Mouse (Mus musculus): ENCODE data around the gene Stx6. TPM values are rescaled to one million over a fixed set of nuclear protein-coding genes. Genes with fewer than 3 reads are reported as not detected.

The Stx6 gene
- total RNA-seq, 2 experiments from 2014 or later = 12.8 to 36.4 TPM

DNA sequence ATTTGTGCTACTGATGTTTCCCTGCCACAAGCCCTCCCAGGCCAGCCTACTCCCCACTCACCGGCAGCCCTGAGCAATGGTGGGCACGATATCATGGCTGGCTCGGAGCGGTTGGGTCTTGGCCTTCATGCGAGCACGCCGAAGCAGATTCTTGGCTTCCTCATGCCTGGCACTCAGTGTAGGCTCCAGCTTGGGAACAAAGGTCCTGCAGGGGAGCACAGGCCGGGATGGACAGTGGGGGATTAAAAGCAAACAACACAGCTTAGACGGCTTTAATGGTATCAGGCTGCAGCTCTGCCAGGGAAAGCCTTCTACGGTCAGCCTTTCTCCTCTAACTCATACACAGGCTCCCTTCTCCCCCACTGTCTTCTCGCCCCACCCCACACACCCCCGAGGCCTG lies 73.9 kb downstream of the Stx6 start:
- ATAC-seq (ENCODE audit: poor library complexity, severe bottlenecking) = no peak

DNA sequence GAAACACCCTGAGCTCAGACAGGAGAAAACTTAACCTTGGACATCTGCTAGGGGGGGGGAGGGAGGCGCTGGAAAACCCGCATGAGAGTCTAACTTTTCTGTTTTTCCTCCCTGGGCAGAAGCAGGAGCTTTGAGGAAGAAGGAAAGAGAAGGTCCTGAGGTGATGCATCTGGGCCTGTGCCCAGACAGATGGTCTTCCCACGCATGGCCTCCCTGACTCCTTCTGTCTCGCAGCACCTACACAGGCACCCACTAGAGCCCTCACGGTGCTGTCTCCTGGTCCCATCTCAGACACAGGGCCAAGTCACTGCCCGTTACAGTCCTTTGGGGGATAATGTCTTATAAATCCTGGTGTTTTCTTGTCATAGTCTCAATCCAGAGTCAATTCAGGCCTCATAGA lies 74.3 kb downstream of the Stx6 start:
- ATAC-seq (ENCODE audit: poor library complexity, severe bottlenecking) = no peak

DNA sequence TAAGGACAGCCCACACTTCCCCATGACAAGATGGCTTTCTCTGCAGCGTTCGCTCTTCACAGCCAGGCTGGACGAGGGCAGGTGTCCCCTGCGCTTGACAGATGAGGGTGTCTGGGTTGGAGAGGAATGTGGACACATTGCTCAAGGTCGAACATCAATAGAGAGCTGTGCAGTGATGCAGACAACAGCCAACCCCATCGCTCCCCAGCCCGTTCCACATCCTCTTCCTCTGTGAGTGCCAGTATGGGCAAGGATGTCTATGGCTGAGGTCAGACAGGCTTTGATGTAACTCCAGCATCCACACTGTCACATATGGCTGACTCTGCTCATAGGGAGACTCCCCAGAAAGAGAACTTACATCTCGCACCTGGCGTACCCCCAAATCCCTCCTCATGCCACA lies 74.9 kb downstream of the Stx6 start:
- ATAC-seq (ENCODE audit: poor library complexity, severe bottlenecking) = no peak

DNA sequence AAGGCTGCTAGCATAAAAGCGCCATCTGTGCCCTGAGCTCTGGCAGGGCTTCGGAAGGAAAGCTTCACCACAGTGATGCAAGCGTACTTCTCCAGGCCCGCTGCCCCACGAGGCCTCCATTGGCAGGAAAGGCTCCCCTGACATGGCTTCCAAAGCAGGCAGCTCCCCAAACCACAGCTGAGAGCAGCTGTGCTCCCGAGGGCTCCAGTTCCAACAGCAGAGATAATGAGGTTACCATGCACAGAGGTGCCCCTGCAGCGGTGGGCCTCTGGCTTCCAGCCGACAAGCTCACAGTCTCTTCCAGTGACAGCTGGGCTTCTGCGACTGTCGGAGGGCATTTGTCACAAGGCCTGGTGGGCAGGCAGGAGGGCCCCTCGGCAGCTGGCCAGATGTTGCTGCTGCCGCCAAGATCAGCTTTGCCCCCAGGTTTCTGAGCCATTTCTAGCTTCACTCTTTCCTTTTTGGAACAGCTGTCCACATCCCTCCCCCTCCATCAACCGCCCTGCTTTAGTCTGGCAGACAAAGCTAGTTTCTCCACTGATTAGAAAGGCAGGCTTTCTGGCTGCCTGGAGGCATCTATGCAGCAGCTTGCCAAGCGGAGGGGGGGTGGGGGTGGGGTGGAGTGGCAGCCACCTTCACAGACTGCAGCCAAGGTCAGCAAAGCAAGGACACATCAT lies 75.6 kb downstream of the Stx6 start:
- peak; percentile 42; the same call in 1 of the 2 replicates for ATAC-seq (ENCODE audit: poor library complexity, severe bottlenecking)

GRCm38 (mm10) chr1:155235641-155236040 lies 77.1 kb downstream of the Stx6 start:
- ATAC-seq (ENCODE audit: poor library complexity, severe bottlenecking) = no peak

DNA sequence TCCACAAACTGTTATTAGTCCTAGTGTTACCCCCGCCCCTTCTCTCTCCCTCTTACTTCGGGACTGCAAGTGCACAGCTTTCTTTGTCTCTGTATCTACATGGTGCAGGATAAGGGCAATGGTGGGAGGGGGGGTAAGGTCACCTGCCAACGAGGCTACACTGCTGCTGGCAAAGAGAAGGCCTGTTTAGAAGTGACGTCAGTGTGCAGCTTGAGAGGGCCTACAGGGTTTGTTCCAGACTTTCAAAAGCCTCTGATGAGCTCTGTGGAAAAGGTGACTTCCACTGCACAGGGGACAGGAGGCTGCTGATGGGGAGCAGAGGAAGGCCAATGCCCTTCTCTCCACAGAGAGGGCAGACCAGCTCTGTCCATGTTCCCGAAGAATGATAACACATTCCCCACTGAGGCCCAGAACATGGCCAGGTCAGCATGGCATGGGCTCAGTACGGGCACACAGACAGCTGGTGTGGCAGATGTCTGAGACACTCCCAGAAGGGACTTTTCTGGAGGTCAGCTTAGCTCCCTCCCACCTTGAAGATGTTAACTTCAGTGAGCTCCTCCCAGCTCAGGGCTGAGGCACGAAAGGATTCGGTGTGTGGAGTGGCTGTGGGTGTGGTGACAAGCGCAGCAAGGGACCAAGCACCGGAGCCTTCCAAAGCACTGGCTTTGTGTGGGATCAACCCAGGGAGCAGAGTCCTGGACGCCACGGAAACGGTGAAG lies 78.0 kb downstream of the Stx6 start:
- ATAC-seq (ENCODE audit: poor library complexity, severe bottlenecking) = no peak

GRCm38 (mm10) chr1:155237390-155237789 lies 78.9 kb downstream of the Stx6 start:
- no peak for ATAC-seq (ENCODE audit: poor library complexity, severe bottlenecking)

GRCm38 (mm10) chr1:155238126-155238525 lies 79.6 kb downstream of the Stx6 start:
- no peak for ATAC-seq (ENCODE audit: poor library complexity, severe bottlenecking)

- ATAC-seq (ENCODE audit: poor library complexity, severe bottlenecking) = no peak
Observed at GRCm38 (mm10) chr1:155239169-155239568, 80.7 kb downstream of the Stx6 start.

DNA sequence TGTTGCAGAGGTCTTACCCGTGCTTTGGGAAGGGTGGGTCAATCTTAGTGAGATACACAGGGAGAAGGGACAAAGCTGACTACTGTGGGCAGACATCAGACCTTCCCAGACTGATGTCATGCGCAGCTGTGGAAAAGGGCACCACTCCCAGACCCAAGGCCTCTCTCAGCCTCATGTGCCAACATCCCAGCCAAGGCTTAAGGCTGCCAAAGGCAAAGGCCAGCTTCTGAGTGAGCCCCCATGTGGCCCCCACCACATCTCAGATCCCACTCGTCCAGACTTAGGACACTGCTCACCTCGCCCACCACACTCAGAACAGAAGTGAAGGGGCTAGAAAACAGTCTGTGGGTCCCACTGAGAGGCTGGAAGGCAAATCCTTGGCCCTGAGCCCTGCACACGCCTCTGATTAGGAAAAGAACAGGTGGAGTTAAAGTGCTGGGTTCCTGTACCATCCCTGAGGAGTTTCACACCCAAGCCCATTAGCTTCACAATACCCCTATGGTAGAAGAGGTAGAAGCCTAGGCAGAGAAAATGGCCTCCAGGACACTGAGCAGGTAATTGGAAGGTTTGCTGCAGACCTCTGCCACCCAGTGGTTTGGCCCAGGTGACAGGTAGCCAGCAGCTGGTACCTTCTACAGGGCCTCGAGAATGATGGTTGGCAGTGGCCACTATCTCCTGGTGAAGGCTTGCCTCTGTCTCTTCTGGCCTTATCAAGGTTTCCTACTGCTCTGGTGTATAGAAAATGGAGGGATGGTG lies 81.6 kb downstream of the Stx6 start:
- no peak for ATAC-seq (ENCODE audit: poor library complexity, severe bottlenecking)

- no peak for ATAC-seq (ENCODE audit: poor library complexity, severe bottlenecking)
Observed at GRCm38 (mm10) chr1:155241701-155242487, 83.4 kb downstream of the Stx6 start.

- ATAC-seq (ENCODE audit: poor library complexity, severe bottlenecking) = no peak
Observed at GRCm38 (mm10) chr1:155242488-155242745, 83.9 kb downstream of the Stx6 start.

DNA sequence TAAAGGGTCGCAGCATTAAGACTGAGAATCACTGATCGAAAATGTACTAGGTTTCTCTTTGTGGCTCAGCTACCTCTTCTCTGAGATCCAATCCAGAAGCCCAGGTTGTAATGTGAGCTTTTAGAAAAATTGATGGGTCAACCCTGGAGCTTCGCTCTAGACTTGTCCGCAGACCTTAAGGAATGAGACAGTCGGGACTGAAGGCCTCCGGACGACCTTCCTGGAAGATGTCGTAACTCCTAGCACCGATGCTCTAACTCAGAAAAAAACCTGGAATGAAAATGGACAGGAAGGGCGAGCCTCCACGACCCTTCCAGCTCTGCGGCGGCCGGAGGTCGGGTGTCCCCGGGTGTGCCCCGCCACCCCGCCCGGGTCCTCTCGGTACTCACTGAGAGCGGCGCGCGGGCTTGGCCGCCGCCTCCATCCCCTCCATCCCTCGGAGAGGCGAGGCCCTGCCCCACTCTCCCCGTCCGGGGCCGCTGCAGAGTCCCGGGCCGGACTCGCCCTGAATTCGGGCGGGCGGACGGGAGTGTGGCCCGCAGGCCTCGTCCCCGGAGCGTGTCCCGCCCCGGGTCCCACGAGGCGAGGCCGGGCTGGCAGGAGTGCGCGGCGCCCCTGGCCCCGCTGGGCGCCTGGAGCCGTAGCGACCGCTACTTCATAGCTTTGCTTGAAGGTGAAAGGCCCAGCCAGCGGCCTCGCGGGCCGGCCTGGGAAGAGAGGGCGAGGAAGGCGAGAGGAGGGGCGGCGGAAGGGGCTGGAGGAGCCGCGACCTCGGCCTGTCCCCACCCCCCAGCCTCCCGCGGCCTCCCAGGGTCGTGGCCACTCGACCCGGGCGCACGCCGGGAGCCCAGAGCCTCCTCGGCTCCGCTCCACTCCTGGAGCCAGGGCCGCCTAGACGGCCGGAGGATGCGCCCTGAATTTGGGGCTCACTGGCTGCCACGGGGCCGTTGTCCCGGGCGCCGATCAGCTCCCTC lies 85.6 kb downstream of the Stx6 start, which contains the start of gene BC034090:
Gene BC034090, minus strand, starts transcription at position 648 of the 974 bp plus-strand sequence.
- peak; percentile 46; the same call in 1 of the 2 replicates for ATAC-seq (ENCODE audit: poor library complexity, severe bottlenecking)

DNA sequence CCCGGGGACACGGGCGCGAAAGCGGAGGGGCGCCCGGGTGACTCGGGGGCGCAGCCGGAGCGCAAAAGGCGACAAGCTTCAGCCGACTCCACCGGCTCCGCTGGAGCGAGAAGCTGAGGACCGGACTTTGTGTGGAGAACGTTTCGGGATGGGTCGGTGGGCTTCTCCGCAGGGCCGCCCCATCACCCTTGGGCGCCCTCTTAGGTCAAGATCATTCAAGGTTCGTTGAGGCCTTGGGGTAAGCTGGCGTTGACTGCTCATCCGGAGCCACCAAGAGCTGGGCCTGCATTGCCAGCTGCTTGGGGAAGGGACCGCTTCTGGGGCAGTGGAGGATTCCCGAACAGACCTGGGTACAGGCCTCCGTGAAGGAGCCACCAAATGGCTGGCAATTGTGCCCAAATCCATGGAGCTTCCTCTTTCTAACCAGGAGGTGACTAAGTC lies 86.3 kb downstream of the Stx6 start:
- ATAC-seq (ENCODE audit: poor library complexity, severe bottlenecking) = no peak

DNA sequence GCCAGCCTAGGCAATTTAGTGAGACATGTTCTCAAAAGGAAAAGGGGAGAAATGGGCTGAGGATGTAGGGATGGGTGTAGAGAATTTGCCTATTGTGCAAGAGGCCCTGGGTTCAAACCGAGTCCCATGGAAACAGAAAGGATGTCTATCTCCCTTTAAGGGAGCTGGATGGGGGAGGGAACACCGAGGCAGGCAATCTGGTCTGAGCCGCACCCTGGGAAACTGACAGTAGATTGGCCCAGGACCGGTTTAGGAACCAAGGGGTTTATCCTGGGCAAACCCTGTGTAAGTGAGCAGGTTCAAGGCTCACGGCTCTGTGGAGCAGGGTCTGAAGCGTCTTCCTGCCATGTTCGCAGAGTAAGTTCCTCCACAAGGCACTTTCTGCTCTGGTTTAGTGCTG lies 87.0 kb downstream of the Stx6 start:
- ATAC-seq (ENCODE audit: poor library complexity, severe bottlenecking) = no peak

- ATAC-seq (ENCODE audit: poor library complexity, severe bottlenecking) = no peak
Observed at GRCm38 (mm10) chr1:155247441-155247840, 88.9 kb downstream of the Stx6 start.

DNA sequence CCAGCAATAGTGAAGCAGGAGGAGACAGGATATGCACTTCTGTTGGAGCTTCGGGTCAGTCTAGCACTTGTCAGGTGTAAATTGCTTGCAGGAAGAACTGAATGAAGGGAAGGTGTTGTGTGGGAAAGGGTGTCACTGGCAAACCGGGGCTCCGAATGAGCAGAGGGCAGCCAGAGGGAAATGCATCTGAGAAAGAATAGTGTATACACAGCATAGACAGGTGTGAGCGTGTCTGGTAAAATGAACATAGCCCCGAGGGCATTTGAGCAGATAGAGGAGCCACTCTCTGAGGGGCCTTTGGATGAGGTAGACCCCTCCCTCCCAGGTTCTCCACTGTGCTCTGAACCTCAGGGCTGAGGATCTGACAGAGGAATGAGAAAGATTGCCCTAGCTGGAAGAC lies 89.5 kb downstream of the Stx6 start:
- no peak for ATAC-seq (ENCODE audit: poor library complexity, severe bottlenecking)

DNA sequence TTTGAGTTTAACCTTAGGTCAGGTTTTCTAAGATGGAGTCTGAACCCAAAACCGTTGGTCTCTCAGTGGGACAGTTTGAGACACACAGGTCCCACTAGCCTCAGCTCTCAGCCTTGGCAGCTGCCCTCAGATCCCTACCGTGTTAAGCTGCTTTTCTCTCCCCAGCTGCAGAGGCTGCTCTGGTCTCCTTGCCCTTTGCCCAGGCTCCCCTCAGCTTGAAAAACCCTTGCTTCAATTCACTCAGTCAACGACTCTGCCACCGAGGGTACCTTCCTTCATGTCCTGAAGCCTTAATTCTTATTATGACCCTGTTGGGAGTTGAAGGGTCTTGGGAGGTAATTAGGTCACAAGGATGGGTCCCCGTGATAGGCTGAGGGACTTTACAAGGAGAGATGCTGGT lies 91.4 kb downstream of the Stx6 start:
- ATAC-seq (ENCODE audit: poor library complexity, severe bottlenecking) = no peak

DNA sequence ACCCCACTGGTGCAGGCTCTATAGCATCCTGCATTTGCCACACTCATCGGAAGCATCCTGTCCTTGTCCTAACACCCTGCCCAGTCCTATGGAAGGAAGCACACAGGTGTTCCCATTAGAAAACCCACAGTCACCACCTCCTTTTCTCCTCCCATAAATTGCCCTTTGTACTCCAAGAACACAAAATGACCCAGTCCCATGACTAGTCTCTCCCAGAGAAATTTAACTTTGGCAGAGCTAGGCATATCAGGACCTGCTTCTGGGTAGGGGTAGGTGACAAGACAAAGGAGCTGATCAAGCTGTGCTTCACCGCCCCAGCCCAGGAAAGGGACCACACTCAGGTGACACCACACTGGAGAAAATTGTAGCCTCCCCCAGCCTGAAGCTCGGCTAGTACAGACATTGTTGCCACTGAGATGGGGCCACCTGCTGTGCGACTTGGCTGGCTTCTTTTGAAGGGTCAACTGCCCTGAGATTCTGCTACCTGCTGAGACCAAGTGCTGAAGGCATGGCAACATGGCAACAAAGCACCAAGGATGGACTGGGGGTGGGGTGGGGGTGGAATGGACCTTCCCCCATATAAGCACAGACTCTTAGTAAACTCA lies 92.1 kb downstream of the Stx6 start:
- no peak for ATAC-seq (ENCODE audit: poor library complexity, severe bottlenecking)

- no peak for ATAC-seq (ENCODE audit: poor library complexity, severe bottlenecking)
Observed at GRCm38 (mm10) chr1:155251596-155251995, 93.1 kb downstream of the Stx6 start.

Data from megakaryocyte, adult 5-6 weeks (primary cell).